Mouse (Mus musculus) testis, adult 2 months (tissue): ENCODE results near the gene Col18a1. TPM values are rescaled to one million over a fixed set of nuclear protein-coding genes. Genes with fewer than 3 reads are reported as not detected.

Experiments used
- H3K27ac ChIP-seq: fragments of 200-500 bp; 2 replicates; pipeline ENCODE4 v1.5.1; 2012; ENCODE audit warnings: low read depth, low read length; ENCODE audit not compliant: control insufficient read depth, insufficient read depth
- H3K27me3 ChIP-seq: fragments of 200-500 bp; 2 replicates; pipeline ENCODE4 v1.6.1; 2012; ENCODE audit warnings: mild to moderate bottlenecking, low read length, moderate library complexity; ENCODE audit not compliant: control insufficient read depth, insufficient read depth
- H3K36me3 ChIP-seq: fragments of 200-500 bp; 2 replicates; pipeline ENCODE4 v1.6.1; 2012; ENCODE audit warnings: mild to moderate bottlenecking, low read length; ENCODE audit not compliant: control insufficient read depth, insufficient read depth
- H3K4me1 ChIP-seq: fragments of 200-500 bp; 2 replicates; pipeline ENCODE4 v1.6.1; 2012; ENCODE audit warnings: low read length; ENCODE audit not compliant: control insufficient read depth, insufficient read depth
- H3K4me3 ChIP-seq: fragments of 200-500 bp; 2 replicates; pipeline ENCODE4 v1.5.1; 2012; ENCODE audit warnings: low read depth, mild to moderate bottlenecking, low read length, moderate library complexity, mixed read lengths; ENCODE audit not compliant: control insufficient read depth
- CTCF ChIP-seq: fragments of 200-500 bp; IDR thresholded peaks from 2 replicates; pipeline ENCODE4 v1.5.1; 2012; ENCODE audit warnings: low read depth, mild to moderate bottlenecking, inconsistent platforms, low read length, moderate library complexity; ENCODE audit not compliant: control insufficient read depth, insufficient read depth, insufficient replicate concordance
- POLR2A ChIP-seq: fragments of 200-500 bp; IDR thresholded peaks from 2 replicates; pipeline ENCODE4 v1.6.1; 2012; ENCODE audit warnings: low read depth, mild to moderate bottlenecking, inconsistent platforms, low read length, moderate library complexity; ENCODE audit not compliant: control insufficient read depth
- polyA plus RNA-seq: library from polyadenylated mRNA; depleted of rRNA; stranded (reverse); fragments of >200 nt; gene quantifications from 2 replicates; pipeline ENCODE4 v1.2.3, GENCODE M21; 2012

Col18a1 gene
- polyA plus RNA-seq, 1 experiment, result 10.5 TPM

DNA sequence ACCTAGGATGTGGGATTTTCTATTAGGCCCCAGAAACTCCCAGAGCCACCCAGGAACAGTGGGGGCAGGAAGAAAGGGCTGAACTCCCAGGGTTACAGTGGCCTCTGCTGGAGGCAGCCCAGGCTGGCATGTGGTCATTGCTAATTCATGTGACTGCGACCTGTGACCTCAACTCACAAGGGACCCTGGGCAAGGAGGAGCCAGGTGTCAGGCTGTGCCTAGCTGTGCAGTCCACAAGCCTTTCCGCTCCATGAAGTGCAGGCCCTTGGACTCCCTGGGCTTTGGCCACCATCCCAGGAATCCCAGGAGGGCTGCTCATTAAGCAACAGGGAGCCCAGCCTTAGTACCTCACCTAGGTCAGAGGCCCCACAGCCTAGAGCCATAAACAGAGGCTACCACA is 38.4 kb downstream of the Col18a1 start:
- TF ChIP-seq CTCF (peak; percentile 35; the same call in 1 of the 2 replicates), POLR2A (no peak)
- no peaks in the 10 kb centered on the region; the same call in 1 of the 2 replicates for H3K4me1 ChIP-seq
- H3K27me3 ChIP-seq, result no peaks in the 10 kb centered on the region
- H3K27ac ChIP-seq, result no peak overlapping the region
- H3K4me3 ChIP-seq, result no peak overlapping the region
- H3K36me3 ChIP-seq, result no peaks in the 10 kb centered on the region

DNA sequence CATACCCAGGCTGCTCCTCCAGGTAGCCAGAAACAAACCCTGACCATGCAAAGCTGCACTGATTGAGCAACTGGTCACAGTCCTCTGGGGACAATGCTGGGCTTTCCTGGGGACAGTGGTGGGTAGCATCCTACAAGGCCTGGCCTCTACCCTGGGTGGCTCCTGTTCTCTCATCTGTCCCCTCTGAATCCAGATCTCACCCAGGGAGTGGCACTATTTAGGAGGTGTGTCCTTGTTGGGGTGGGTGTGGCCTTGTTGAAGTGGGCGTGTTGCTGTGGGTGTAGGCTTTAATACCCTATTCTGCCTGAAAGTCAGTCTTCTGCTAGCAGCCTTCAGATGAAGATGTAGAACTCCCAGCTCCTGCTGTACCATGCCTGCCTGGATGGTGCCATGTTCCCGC is 39.8 kb downstream of the Col18a1 start:
- Histone ChIP-seq H3K4me1 (no peaks in the 10 kb centered on the region; the same call in 1 of the 2 replicates), H3K4me3 (no peak overlapping the region), H3K36me3 (no peaks in the 10 kb centered on the region), H3K27me3 (no peaks in the 10 kb centered on the region), H3K27ac (no peak overlapping the region)
- no peak for TF ChIP-seq CTCF
- TF ChIP-seq POLR2A, result no peak

DNA sequence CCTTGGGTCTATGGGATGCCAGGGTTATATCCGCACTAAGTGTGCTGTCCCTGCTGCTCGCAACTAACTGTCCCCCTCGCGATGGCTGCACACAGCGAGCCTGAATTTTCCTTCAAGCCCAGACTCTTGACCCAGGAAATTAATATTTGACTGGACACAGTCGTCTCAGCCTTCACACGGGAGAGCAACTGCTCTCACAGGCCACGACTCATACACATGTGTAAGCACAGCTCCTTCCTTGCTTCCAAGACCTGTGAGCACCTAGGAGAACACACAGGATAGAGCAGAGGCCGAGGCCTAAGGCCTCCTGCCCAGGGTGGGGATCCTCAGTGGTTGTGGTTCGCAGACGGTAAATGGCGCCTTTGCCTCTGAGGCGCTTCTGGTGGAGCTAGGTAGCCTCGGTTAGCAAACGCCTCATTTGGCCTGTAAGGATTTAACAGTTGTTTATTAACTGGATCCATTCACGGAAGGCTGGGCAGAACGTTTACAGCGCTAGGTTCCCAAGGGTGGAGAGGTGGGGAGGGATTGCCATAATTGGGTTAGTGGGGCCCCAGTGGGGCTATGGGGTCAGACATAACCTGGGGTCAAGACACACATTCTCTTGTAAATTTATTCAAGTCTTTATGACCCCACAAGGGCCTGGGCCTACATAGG is 41.1 kb downstream of the Col18a1 start:
- TF ChIP-seq POLR2A (no peak), CTCF (no peak)
- Histone ChIP-seq H3K4me1 (no peaks in the 10 kb centered on the region; the same call in 1 of the 2 replicates), H3K27ac (no peak overlapping the region), H3K27me3 (no peaks in the 10 kb centered on the region), H3K36me3 (no peaks in the 10 kb centered on the region), H3K4me3 (no peak overlapping the region)

DNA sequence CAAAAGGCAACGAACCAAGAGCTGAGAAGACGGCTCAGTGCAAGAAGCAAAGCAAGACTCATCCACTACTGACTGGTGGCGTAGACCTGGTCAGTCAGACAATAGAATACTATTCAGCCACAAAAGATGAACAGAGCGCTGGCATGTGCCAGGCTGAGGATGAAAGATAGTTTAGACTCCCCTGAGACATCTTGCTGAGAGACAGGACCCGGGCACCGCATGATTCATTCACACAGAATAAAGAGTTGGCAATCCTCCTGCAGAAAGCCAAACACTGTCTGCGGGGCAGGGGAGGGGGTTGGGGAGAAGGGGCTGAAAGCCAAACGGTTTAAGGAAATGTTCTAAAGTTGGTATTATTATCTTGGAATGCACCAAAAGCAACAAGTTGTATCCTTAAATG is 42.4 kb downstream of the Col18a1 start:
- no peak overlapping the region for H3K4me3 ChIP-seq
- no peak for TF ChIP-seq POLR2A
- TF ChIP-seq CTCF, result no peak

DNA sequence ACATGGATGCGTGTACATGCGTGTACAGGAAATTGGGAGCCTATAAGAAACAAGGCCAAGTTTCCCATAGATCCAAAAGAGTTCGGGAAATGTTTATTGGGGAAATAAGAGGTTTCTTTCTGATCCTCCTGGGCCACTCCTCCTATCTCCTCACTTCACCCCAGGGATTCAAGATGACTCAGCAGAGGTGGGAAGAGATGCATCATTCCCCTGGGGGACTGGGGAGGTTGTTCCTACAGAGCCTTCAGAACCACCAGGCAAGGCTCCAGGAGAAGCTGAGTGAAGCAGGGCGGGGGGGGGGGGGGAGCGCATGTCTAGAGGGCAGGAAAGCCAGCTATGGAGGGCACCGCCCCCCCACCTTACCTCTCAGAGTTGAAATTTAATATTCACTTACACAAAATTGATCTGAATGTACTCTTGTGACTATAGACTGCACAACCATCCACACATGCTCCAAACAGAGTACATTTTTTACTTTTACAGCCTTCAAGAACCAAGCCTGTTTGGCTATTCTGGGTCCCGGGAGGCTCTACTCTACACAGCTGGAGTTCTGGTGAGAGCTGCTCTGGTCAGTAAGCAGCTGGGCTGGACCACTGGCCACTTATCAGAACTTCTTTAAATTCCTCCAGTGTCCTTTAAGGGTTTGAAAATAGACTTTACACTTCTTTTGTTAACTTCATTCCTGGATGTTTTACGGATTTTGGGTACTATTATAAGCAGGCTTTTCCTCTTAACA is 44.9 kb downstream of the Col18a1 start:
- H3K27me3 ChIP-seq, result no peaks in the 10 kb centered on the region
- no peak overlapping the region for H3K27ac ChIP-seq
- TF ChIP-seq POLR2A (no peak), CTCF (no peak)
- H3K4me3 ChIP-seq, result no peak overlapping the region
- no peaks in the 10 kb centered on the region for H3K4me1 ChIP-seq
- no peaks in the 10 kb centered on the region for H3K36me3 ChIP-seq

More for the DNA sequence above, 42.4 kb downstream of the Col18a1 start:
- H3K27ac ChIP-seq, result no peak overlapping the region
- H3K36me3 ChIP-seq, result no peaks in the 10 kb centered on the region
- no peaks in the 10 kb centered on the region for H3K4me1 ChIP-seq
- no peaks in the 10 kb centered on the region for H3K27me3 ChIP-seq

DNA sequence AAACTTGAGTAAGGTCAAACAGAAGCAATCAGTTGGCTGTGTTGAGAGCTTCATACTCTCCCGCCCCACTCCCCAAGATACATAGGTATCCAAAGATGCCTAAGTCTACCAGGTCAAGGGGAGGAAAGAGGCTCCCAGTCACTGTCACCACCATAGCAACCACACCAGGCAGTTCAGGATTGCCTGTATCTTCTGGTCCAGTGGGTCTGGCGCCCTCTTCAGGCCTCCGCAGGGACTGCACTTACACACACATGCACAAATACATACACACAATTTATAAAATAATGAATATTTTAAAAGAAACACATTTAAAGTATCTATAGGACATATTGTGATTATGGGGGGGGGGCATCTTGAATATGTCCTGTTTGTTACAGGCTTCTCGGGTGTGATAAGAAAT is 45.8 kb downstream of the Col18a1 start:
- Histone ChIP-seq H3K4me3 (no peak overlapping the region), H3K27ac (no peak overlapping the region), H3K36me3 (no peaks in the 10 kb centered on the region), H3K27me3 (no peaks in the 10 kb centered on the region), H3K4me1 (no peaks in the 10 kb centered on the region)
- TF ChIP-seq POLR2A, result no peak
- peak; percentile 90; the same call in 1 of the 2 replicates for TF ChIP-seq CTCF

DNA sequence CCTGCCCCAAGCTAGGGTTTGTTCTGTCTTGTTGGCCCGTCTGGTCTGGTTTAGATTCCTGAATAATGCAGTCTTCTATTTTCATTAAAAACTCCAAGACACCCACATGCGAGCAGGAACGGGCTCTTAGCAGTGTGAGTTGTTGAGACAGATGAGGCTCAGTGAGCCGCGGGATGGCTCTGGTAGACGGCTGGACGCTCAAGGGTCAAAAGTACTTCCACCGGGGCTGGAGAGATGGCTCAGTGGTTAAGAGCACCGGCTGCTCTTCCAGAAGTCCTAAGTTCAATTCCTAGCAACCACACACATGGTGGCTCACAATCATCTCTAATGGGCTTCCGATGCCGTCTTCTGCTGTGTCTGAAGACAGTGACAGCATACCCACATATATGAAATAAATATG is 46.9 kb downstream of the Col18a1 start:
- no peak overlapping the region for H3K4me3 ChIP-seq
- no peaks in the 10 kb centered on the region for H3K36me3 ChIP-seq
- no peaks in the 10 kb centered on the region for H3K4me1 ChIP-seq
- TF ChIP-seq POLR2A (no peak), CTCF (no peak)
- no peaks in the 10 kb centered on the region for H3K27me3 ChIP-seq
- no peak overlapping the region for H3K27ac ChIP-seq
